Mouse (Mus musculus) kidney, embryonic 14.5 days (tissue): ENCODE measurements around the gene Kdm5a. TPM values are rescaled to one million over a fixed set of nuclear protein-coding genes. Genes with fewer than 3 reads are reported as not detected.

ENCODE experiments used
- ATAC-seq: fragments of 200-750 bp; cut with Nextera tagmentation; 2 replicates; pipeline ENCODE4 v1.8.0; 2017; ENCODE audit warnings: moderate number of reproducible peaks, mild to moderate bottlenecking, moderate TSS enrichment, moderate library complexity; ENCODE audit not compliant: low FRiP score, low TSS enrichment
- H3K27ac ChIP-seq: fragments of 300-500 bp; sonication (generic); 2 replicates; pipeline ENCODE4 v1.5.1; 2014; ENCODE audit warnings: low read depth, mild to moderate bottlenecking, low read length, moderate library complexity, mixed read lengths
- H3K27me3 ChIP-seq: fragments of 300-500 bp; sonication (generic); 2 replicates; pipeline ENCODE4 v1.6.1; 2014; ENCODE audit warnings: mild to moderate bottlenecking, low read length; ENCODE audit not compliant: control insufficient read depth, insufficient read depth
- H3K36me3 ChIP-seq: fragments of 300-500 bp; sonication (generic); 2 replicates; pipeline ENCODE4 v1.6.1; 2014; ENCODE audit warnings: low read length, mixed read lengths; ENCODE audit not compliant: control insufficient read depth, insufficient read depth
- H3K4me1 ChIP-seq: fragments of 300-500 bp; sonication (generic); 2 replicates; pipeline ENCODE4 v1.6.1; 2014; ENCODE audit warnings: low read length, mixed read lengths; ENCODE audit not compliant: control insufficient read depth, insufficient read depth
- H3K4me2 ChIP-seq: fragments of 300-500 bp; sonication (generic); replicated peaks from 2 replicates; pipeline ENCODE4 v1.6.1; 2014; ENCODE audit warnings: low read depth, mild to moderate bottlenecking, low read length
- H3K4me3 ChIP-seq: fragments of 300-500 bp; sonication (generic); 2 replicates; pipeline ENCODE4 v1.5.1; 2014; ENCODE audit warnings: mild to moderate bottlenecking, low read length
- H3K9ac ChIP-seq: fragments of 300-500 bp; sonication (generic); 2 replicates; pipeline ENCODE4 v1.6.1; 2014; ENCODE audit warnings: low read depth, mild to moderate bottlenecking, low read length, moderate library complexity
- H3K9me3 ChIP-seq: fragments of 300-500 bp; sonication (generic); 2 replicates; pipeline ENCODE4 v1.6.1; 2016; ENCODE audit warnings: low read length; ENCODE audit not compliant: control insufficient read depth
- WGBS: fragments of 180-500 bp; shearing (Covaris S2); extraction: QIAGEN DNeasy Blood & Tissue Kit; methylation state at CpG from one replicate; pipeline ENCODE4 v1.1.7; 2014; 5-methylcytosine and 5-hydroxymethylcytosine counted together
- polyA plus RNA-seq: library from polyadenylated mRNA; unstranded; fragments of >200 nt; fragmentation: Nextera tagmentation; extraction: Ambion mirVana; gene quantifications from 2 replicates; pipeline ENCODE4 v1.2.1, GENCODE M21; 2014

Gene Kdm5a
- polyA plus RNA-seq, 1 experiment from 2014 or later: 59.4 TPM

DNA sequence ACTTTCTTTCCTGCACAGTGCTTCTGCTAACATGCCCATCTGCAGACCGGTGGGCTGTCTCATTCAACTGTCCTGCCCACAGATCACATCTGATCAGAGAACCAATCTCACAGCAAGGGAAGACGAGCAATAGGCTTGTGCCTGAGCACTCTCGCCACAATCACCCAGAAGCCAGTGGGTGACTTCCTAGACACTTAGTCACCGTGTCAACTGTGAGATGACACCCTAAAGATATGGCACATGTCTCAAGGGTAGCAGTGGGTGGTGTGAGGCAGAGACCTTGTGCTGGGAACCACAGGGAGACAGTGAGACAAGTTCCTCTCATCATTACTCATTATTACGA, 89.2 kb downstream of the Kdm5a start:
- WGBS: 77% methylated on average over 5 of the region's 5 CpGs
- no peak for ATAC-seq
- no peaks in the 10 kb centered on the region for H3K9me3 ChIP-seq

DNA sequence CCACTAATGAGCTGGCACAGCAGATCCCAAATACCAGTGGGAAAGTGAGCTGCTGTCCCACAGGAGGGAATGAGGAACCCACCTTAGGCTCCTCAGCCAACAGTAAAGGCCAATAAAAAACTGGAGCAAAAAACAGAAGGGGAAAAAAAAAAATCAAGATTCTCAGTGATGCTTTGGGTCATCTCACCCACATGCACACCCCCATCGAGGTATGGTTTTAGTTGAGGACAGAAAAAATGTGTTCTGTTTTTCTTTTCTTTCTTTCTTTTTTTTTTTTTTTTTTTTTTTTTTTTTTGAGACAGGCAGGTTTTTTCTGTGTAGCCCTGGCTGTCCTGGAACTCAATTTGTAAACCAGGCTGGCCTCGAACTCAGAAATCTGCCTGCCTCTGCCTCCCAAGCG, 89.6 kb downstream of the Kdm5a start:
- Histone ChIP-seq H3K4me3 (no peak overlapping the region), H3K4me2 (no peak overlapping the region), H3K36me3 (no peaks in the 10 kb centered on the region), H3K27ac (no peak overlapping the region), H3K9me3 (no peaks in the 10 kb centered on the region), H3K4me1 (no peaks in the 10 kb centered on the region), H3K27me3 (no peaks in the 10 kb centered on the region), H3K9ac (no peak overlapping the region)
- 85% methylated on average over 3 of the region's 3 CpGs for WGBS
- no peak for ATAC-seq

More for the DNA sequence above, 89.2 kb downstream of the Kdm5a start:
- no peaks in the 10 kb centered on the region for H3K27me3 ChIP-seq
- no peak overlapping the region for H3K4me3 ChIP-seq
- H3K4me1 ChIP-seq: no peaks in the 10 kb centered on the region
- H3K4me2 ChIP-seq: no peak overlapping the region
- no peak overlapping the region for H3K27ac ChIP-seq
- no peaks in the 10 kb centered on the region for H3K36me3 ChIP-seq
- H3K9ac ChIP-seq: no peak overlapping the region

DNA sequence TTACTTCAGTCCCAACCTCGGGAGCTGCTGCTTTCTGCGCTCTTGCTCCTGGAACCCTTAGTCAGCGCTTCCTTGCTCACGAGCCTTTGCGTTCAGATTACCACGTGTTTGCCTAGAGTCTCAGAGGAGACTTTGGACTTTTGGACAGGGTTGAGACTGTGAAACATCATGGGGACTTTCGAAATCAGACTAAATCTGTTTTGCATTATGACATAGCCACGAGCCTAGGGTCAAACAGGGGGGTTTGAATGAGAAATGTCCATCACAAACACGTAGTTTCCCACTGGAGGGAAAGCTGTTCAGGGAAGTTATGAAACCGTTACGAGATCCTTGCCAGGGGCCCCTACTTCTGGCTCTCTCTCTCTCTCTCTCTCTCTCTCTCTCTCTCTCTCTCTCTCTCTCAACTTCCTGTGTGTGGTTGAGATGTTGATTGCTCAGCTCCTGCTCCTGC, 90.7 kb downstream of the Kdm5a start:
- Histone ChIP-seq H3K27ac (no peak overlapping the region), H3K36me3 (no peaks in the 10 kb centered on the region), H3K9me3 (no peaks in the 10 kb centered on the region), H3K4me2 (no peak overlapping the region), H3K27me3 (no peaks in the 10 kb centered on the region), H3K9ac (no peak overlapping the region), H3K4me1 (no peaks in the 10 kb centered on the region), H3K4me3 (no peak overlapping the region)
- 61% methylated on average over 11 of the region's 11 CpGs for WGBS
- ATAC-seq: no peak

DNA sequence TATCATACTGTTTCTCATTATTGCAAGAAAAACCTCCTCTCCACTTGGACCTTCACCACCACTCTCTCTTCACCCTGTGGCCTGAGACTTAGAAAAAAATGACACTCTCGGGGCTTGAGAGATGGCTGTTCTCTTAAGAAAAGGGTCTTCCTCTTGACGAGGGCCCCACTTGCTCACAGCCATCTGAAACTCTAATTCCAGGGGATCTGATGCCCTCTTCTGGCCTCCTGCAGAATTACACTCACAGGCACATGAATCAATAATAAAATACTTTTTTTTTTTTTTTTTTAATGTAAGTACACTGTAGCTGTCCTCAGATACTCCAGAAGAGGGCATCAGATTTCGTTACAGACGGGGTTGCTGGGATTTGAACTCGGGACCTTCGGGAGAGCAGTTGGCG, 93.2 kb downstream of the Kdm5a start:
- 75% methylated on average over 7 of the region's 7 CpGs for WGBS
- no peak overlapping the region for H3K27ac ChIP-seq
- no peak overlapping the region for H3K9ac ChIP-seq
- H3K4me1 ChIP-seq: no peaks in the 10 kb centered on the region
- ATAC-seq: no peak
- no peak overlapping the region for H3K4me3 ChIP-seq
- no peaks in the 10 kb centered on the region for H3K36me3 ChIP-seq
- no peaks in the 10 kb centered on the region for H3K9me3 ChIP-seq
- H3K4me2 ChIP-seq: no peak overlapping the region
- peaks cover 10% of the 10 kb centered on the region for H3K27me3 ChIP-seq

DNA sequence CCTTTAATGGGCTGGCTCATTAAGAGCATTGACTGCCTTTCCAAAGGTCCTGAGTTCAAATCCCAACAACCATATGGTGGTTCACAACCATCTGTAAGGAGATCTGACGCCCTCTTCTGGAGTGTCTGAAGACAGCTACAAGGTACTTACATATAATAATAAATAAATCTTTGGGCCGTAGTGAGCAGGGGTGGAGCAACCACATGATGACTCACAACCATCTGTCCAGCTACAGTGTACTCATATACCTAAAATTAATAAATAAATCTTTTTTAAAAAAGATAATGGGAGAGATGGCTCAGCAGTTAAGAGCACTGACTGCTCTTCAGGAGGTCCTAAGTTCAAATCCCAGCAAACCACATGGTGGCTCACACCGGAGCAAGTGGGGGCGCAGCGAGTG, 93.8 kb downstream of the Kdm5a start:
- H3K9ac ChIP-seq: no peak overlapping the region
- H3K9me3 ChIP-seq: no peaks in the 10 kb centered on the region
- ATAC-seq: no peak
- WGBS: 94% methylated on average over 5 of the region's 5 CpGs
- peaks cover 17% of the 10 kb centered on the region for H3K27me3 ChIP-seq
- H3K4me2 ChIP-seq: no peak overlapping the region
- H3K27ac ChIP-seq: no peak overlapping the region
- H3K4me1 ChIP-seq: no peaks in the 10 kb centered on the region
- no peak overlapping the region for H3K4me3 ChIP-seq
- H3K36me3 ChIP-seq: no peaks in the 10 kb centered on the region

DNA sequence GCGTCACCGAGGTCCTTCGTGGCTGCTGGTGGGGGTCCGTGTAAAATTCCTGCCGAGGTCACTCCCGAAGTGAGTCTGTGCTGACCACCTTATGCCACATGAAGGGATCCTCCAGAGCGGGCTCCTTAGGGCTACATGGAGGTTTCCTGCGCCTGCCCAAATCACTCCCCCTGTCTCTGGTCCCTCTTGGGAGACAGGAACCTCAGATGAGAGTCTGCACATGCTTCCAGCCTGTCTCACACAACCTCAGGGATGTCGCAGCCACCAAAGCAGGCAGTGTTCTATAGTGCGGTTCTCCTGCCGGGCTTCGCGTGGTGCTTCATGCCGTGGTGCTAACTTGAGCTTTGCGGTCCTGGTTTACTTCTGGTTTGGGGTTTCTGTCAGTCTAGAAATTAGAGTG, 97.3 kb downstream of the Kdm5a start:
- H3K27ac ChIP-seq: no peak overlapping the region
- no peaks in the 10 kb centered on the region for H3K36me3 ChIP-seq
- H3K4me3 ChIP-seq: no peak overlapping the region
- no peak for ATAC-seq
- H3K9ac ChIP-seq: no peak overlapping the region
- 72% methylated on average over 15 of the region's 15 CpGs for WGBS
- H3K4me2 ChIP-seq: no peak overlapping the region
- H3K9me3 ChIP-seq: no peaks in the 10 kb centered on the region
- H3K27me3 ChIP-seq: peaks cover 38% of the 10 kb centered on the region
- H3K4me1 ChIP-seq: peaks cover 5% of the 10 kb centered on the region; the same call in 1 of the 2 replicates

DNA sequence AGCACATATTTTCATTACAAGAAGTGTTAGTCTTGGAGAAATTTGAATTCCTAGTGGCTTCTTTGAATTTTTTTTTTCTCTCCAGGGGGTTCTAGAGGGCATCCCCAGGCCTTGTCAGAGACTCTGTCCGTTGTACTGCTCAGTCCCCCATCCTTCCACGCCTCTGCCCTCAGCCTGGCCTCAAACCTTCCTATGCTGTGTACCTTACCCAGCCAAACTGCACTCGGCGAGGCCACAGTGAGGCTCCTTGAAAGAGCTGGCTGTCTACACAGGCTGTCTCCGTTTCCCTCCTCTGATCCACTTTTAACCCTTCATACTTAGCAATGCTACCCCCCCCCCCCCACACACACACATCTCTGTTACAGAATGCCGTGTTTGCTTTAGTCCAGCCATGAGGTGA, 98.3 kb downstream of the Kdm5a start:
- peaks cover 5% of the 10 kb centered on the region; the same call in 1 of the 2 replicates for H3K4me1 ChIP-seq
- 57% methylated on average over 6 of the region's 6 CpGs for WGBS
- H3K27ac ChIP-seq: no peak overlapping the region
- H3K4me2 ChIP-seq: no peak overlapping the region
- no peak overlapping the region for H3K9ac ChIP-seq
- no peaks in the 10 kb centered on the region for H3K36me3 ChIP-seq
- H3K27me3 ChIP-seq: peaks cover 38% of the 10 kb centered on the region
- no peaks in the 10 kb centered on the region for H3K9me3 ChIP-seq
- H3K4me3 ChIP-seq: no peak overlapping the region
- no peak for ATAC-seq

DNA sequence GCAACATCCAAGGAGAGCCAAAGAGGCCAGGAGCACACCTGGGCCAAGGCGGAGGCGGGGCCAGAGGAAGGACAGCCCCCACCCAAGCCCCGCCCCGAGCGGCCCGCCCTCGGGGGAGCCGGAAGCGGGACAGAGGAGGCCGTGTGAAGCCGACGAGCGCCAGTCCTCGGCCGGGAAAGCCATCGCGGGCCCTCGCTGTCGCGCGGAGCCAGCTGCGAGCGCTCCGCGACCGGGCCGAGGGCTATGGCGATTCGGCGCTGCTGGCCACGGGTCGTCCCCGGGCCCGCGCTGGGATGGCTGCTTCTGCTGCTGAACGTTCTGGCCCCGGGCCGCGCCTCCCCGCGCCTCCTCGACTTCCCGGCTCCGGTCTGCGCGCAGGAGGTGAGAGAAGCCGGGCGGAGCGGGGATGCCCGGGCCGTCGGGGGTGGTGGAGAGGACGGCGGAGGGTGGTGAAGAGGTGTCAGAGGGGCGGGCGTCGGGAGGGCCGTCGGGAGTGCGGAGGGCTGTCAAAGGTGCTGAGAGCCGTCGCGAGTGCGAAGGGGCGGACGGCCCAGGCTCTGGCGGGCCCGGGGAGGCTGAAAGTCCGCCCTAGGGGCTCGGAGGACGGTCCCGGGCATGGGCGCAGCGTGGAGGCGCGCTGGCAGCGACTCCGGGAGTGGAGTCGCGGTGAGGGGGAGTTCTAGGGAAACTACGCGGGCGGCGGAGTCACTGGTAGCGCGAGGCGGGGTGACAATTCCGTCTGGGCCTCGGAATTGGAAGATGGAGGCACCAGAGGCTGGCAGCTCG, 99.4 kb downstream of the Kdm5a start, which contains the start of gene Il17ra:
Gene Il17ra, plus strand, starts transcription at position 162 of the 786 bp plus-strand sequence.
- Histone ChIP-seq H3K27ac (no peak within 1 kb of the TSS), H3K4me2 (peak within 1 kb of the TSS; percentile 78), H3K9ac (peak within 1 kb of the TSS; percentile 15), H3K4me3 (peak within 1 kb of the TSS; percentile 52), H3K9me3 (no peaks in the 10 kb centered on the region), H3K4me1 (peaks cover 5% of the 10 kb centered on the region; the same call in 1 of the 2 replicates), H3K27me3 (peaks cover 38% of the 10 kb centered on the region), H3K36me3 (no peaks in the 10 kb centered on the region)
- peak; percentile 91 for ATAC-seq
- 1% methylated on average over 87 of the region's 90 CpGs for WGBS

DNA sequence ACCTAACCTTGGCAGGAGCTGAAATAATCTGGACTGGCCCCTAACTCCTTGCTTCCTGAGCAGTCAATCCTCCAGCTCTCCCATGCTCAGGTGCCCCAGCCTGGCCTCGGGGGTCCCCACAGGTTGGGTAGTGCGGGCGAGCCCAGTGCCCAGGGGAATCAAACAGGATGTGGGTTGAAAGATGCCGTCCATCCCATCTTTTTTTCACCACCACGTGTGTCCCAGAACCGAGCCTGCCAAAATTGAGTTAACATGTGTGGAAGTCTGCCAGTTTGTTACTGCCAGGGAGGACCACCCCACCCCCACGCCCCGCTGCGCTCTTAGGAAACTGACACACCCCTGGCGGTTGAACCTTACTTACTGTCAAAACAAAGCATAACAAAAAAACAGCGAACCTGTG, 100.0 kb downstream of the Kdm5a start:
- Histone ChIP-seq H3K4me3 (peak overlapping the region; percentile 52), H3K36me3 (no peaks in the 10 kb centered on the region), H3K4me1 (peaks cover 5% of the 10 kb centered on the region; the same call in 1 of the 2 replicates), H3K4me2 (peak overlapping the region; percentile 78), H3K9me3 (no peaks in the 10 kb centered on the region), H3K27me3 (peaks cover 38% of the 10 kb centered on the region), H3K9ac (peak overlapping the region; percentile 15), H3K27ac (no peak overlapping the region)
- peak; percentile 32; the same call in 1 of the 2 replicates for ATAC-seq
- 6% methylated on average over 11 of the region's 11 CpGs for WGBS
